Mouse (Mus musculus) heart, postnatal 0 days (tissue): ENCODE data around the gene Olfr1369-ps1.

ENCODE experiments used
- CTCF ChIP-seq: IDR thresholded peaks from 2 replicates; pipeline ENCODE4 v1.5.1; 2016; ENCODE audit warnings: antibody characterized with exemption, control low read depth, low read depth
- EP300 ChIP-seq: IDR thresholded peaks from 2 replicates; pipeline ENCODE4 v1.6.1; 2016; ENCODE audit warnings: antibody characterized with exemption, low read depth

GRCm38 (mm10) chr13:21109759-21110158, 1.5 kb upstream of the Olfr1369-ps1 start:
- TF ChIP-seq CTCF = no peak
- TF ChIP-seq EP300 = no peak
